Mouse (Mus musculus) CD4-positive, CD25-positive, alpha-beta regulatory T cell, adult 4 months (primary cell): Measurements from ENCODE around the gene Gm5868. TPM values are rescaled to one million over a fixed set of nuclear protein-coding genes. Genes with fewer than 3 reads are reported as not detected.

Experiments used
- polyA plus RNA-seq, 2 experiments: library from polyadenylated mRNA; unstranded; fragments of 100-300 nt; shearing (Covaris generic); gene quantifications; one replicate each; pipeline ENCODE4 v1.2.1; 2017

The Gm5868 gene
- polyA plus RNA-seq, 2 experiments from 2014 or later = not detected

Other genes starting within 250 kb of the Gm5868 start
- under 1 TPM in 1 of 2 experiments, not detected in 1; 0.09 TPM for gene Corin, start 83.1 kb downstream of the Gm5868 start, polyA plus RNA-seq
- 1 to 10 TPM; 2.6 to 2.7 TPM for gene Nfxl1, start 27.9 kb downstream of the Gm5868 start, polyA plus RNA-seq
- not detected for gene Zar1, start 6.3 kb downstream of the Gm5868 start, polyA plus RNA-seq
- gene Cnga1, start 56.7 kb upstream of the Gm5868 start, polyA plus RNA-seq = 1 to 10 TPM in 1 of 2 experiments, under 1 TPM in 1; 0.70 to 1.2 TPM
- gene Nipal1, start 60.2 kb upstream of the Gm5868 start, polyA plus RNA-seq = 10 to 100 TPM; 28.3 to 31.1 TPM
- gene Txk, start 165.2 kb upstream of the Gm5868 start, polyA plus RNA-seq = 10 to 100 TPM; 69.9 to 78.6 TPM